Mouse (Mus musculus): ENCODE data around the gene Serp1. TPM values are rescaled to one million over a fixed set of nuclear protein-coding genes. Genes with fewer than 3 reads are reported as not detected.

Gene Serp1
- 117 TPM for polyA plus RNA-seq (2014; fragmentation: Illumina TruSeq; extraction: RNeasy Lipid Tissue Mini Kit (QIAGEN cat#74804); ENCODE audit: low read depth, low replicate concordance)

GRCm38 (mm10) chr3:58525652-58526407 is at the start of gene Serp1, which contains the start of gene Eif2a:
Gene Serp1, minus strand, starts transcription at chr3:58525892.
Gene Eif2a, plus strand, starts transcription at chr3:58525821.

Other genes starting within 250 kb of the Serp1 start
- 11.8 TPM for gene Tsc22d2, start 111.2 kb downstream of the Serp1 start, polyA plus RNA-seq (2014; fragmentation: Illumina TruSeq; extraction: RNeasy Lipid Tissue Mini Kit (QIAGEN cat#74804); ENCODE audit: low read depth, low replicate concordance)
- 34.7 TPM for gene Eif2a, start 71 bp downstream of the Serp1 start, polyA plus RNA-seq (2014; fragmentation: Illumina TruSeq; extraction: RNeasy Lipid Tissue Mini Kit (QIAGEN cat#74804); ENCODE audit: low read depth, low replicate concordance)
- gene Selenot, start 50.7 kb upstream of the Serp1 start, polyA plus RNA-seq (2014; fragmentation: Illumina TruSeq; extraction: RNeasy Lipid Tissue Mini Kit (QIAGEN cat#74804); ENCODE audit: low read depth, low replicate concordance): 101 TPM
- gene Erich6, start 111.3 kb upstream of the Serp1 start, polyA plus RNA-seq (2014; fragmentation: Illumina TruSeq; extraction: RNeasy Lipid Tissue Mini Kit (QIAGEN cat#74804); ENCODE audit: low read depth, low replicate concordance): 1.8 TPM
- 7.6 TPM for gene Siah2, start 166.5 kb upstream of the Serp1 start, polyA plus RNA-seq (2014; fragmentation: Illumina TruSeq; extraction: RNeasy Lipid Tissue Mini Kit (QIAGEN cat#74804); ENCODE audit: low read depth, low replicate concordance)